Mouse (Mus musculus) midbrain, embryonic 14.5 days (tissue): ENCODE measurements around the gene Csnk1g1. TPM values are rescaled to one million over a fixed set of nuclear protein-coding genes. Genes with fewer than 3 reads are reported as not detected.

Experiments
- ATAC-seq: fragments of 200-750 bp; cut with Nextera tagmentation; 2 replicates; pipeline ENCODE4 v1.8.0; 2017; ENCODE audit warnings: moderate number of reproducible peaks, moderate library complexity; ENCODE audit not compliant: low FRiP score, low TSS enrichment
- DNase-seq: peaks from one replicate; pipeline ENCODE4 v3.0.0-alpha.2; 2015
- H3K27ac ChIP-seq: fragments of 300-500 bp; sonication (generic); replicated peaks from 2 replicates; pipeline ENCODE4 v1.5.1; 2014; ENCODE audit warnings: mild to moderate bottlenecking, low read depth, low read length, moderate library complexity
- H3K27me3 ChIP-seq: fragments of 300-500 bp; sonication (generic); 2 replicates; pipeline ENCODE4 v1.6.1; 2014; ENCODE audit warnings: low read length, control low read depth, mixed read lengths; ENCODE audit not compliant: control insufficient read depth, insufficient read depth
- H3K36me3 ChIP-seq: fragments of 300-500 bp; sonication (generic); 2 replicates; pipeline ENCODE4 v1.6.1; 2014; ENCODE audit warnings: low read length, control low read depth; ENCODE audit not compliant: control insufficient read depth, insufficient read depth
- H3K4me1 ChIP-seq: fragments of 300-500 bp; sonication (generic); 2 replicates; pipeline ENCODE4 v1.6.1; 2014; ENCODE audit warnings: mild to moderate bottlenecking, antibody characterized with exemption, low read length, control low read depth; ENCODE audit not compliant: control insufficient read depth, insufficient read depth
- H3K4me2 ChIP-seq: fragments of 300-500 bp; sonication (generic); 2 replicates; pipeline ENCODE4 v1.6.1; 2014; ENCODE audit warnings: mild to moderate bottlenecking, low read length, moderate library complexity
- H3K4me3 ChIP-seq: fragments of 300-500 bp; sonication (generic); replicated peaks from 2 replicates; pipeline ENCODE4 v1.5.1; 2014; ENCODE audit warnings: low read depth, low read length
- H3K9ac ChIP-seq: fragments of 300-500 bp; sonication (generic); replicated peaks from 2 replicates; pipeline ENCODE4 v1.6.1; 2014; ENCODE audit warnings: mild to moderate bottlenecking, low read length, moderate library complexity
- H3K9me3 ChIP-seq: fragments of 300-500 bp; sonication (generic); 2 replicates; pipeline ENCODE4 v1.6.1; 2016; ENCODE audit warnings: low read length, control low read depth, mixed read lengths; ENCODE audit not compliant: control insufficient read depth
- WGBS: fragments of 180-500 bp; shearing (Covaris S2); extraction: QIAGEN DNeasy Blood & Tissue Kit; methylation state at CpG from one replicate; pipeline ENCODE4 v1.1.7; 2014; 5-methylcytosine and 5-hydroxymethylcytosine counted together
- polyA plus RNA-seq: library from polyadenylated mRNA; unstranded; fragments of >200 nt; fragmentation: Nextera tagmentation; extraction: Ambion mirVana; gene quantifications from 2 replicates; pipeline ENCODE4 v1.2.1, GENCODE M21; 2014

Gene Csnk1g1
- polyA plus RNA-seq, 1 experiment from 2014 or later = 29.9 TPM

GRCm38 (mm10) chr9:66068056-66068455 lies 159.3 kb downstream of the Csnk1g1 start:
- no peak for ATAC-seq
- Histone ChIP-seq H3K27ac (no peak overlapping the region), H3K4me1 (peaks cover 11% of the 10 kb centered on the region), H3K4me3 (no peak overlapping the region), H3K4me2 (no peak overlapping the region), H3K27me3 (peaks cover 30% of the 10 kb centered on the region), H3K9ac (no peak overlapping the region), H3K9me3 (no peaks in the 10 kb centered on the region), H3K36me3 (peaks cover 41% of the 10 kb centered on the region)
- no peak for DNase-seq
- 57% methylated on average over 4 of the region's 4 CpGs for WGBS

DNA sequence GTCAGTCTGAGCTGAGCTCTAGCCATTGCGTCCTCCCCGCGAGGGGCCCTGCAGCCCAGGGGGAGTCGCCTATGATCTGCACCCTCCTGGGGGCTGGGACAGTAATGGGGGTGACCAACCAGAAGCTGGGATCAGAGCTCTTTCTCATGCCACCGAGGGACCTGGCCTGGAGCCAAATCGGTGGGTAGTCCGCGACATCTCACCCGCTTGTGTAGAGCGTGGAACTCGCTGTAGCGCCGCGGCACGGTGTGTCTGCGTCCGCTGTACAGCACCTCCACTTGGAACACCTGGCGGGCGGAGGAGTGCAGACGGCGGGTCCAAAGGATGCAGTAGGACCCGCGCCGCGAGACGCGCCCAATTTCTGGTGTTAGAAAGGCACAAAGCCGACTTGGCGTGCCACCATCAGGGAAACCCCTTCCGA lies 160.3 kb downstream of the Csnk1g1 start:
- H3K36me3 ChIP-seq = peaks cover 31% of the 10 kb centered on the region
- ATAC-seq (peak; percentile 58; the same call in 1 of the 2 replicates), DNase-seq (peak; percentile 73)
- peaks cover 11% of the 10 kb centered on the region for H3K4me1 ChIP-seq
- peaks cover 30% of the 10 kb centered on the region for H3K27me3 ChIP-seq
- H3K9me3 ChIP-seq = no peaks in the 10 kb centered on the region
- H3K4me2 ChIP-seq = peak overlapping the region; percentile 84
- H3K27ac ChIP-seq = no peak overlapping the region
- peak overlapping the region; percentile 59 for H3K9ac ChIP-seq
- WGBS = 1% methylated on average over 30 of the region's 30 CpGs
- peak overlapping the region; percentile 49 for H3K4me3 ChIP-seq

GRCm38 (mm10) chr9:66069583-66069982 lies 160.9 kb downstream of the Csnk1g1 start, which contains the start of gene Snx22:
TSS of gene Snx22 (minus strand) at chr9:66069719.
- Histone ChIP-seq H3K9ac (peak within 1 kb of the TSS; percentile 59), H3K4me2 (peak within 1 kb of the TSS; percentile 84), H3K4me1 (peaks cover 11% of the 10 kb centered on the region), H3K36me3 (peaks cover 26% of the 10 kb centered on the region), H3K9me3 (no peaks in the 10 kb centered on the region), H3K4me3 (peak within 1 kb of the TSS; percentile 49), H3K27ac (no peak within 1 kb of the TSS), H3K27me3 (peaks cover 30% of the 10 kb centered on the region)
- DNase-seq (peak; percentile 81), ATAC-seq (peak; percentile 80)
- WGBS = under 1% methylated on average over 22 of the region's 22 CpGs

DNA sequence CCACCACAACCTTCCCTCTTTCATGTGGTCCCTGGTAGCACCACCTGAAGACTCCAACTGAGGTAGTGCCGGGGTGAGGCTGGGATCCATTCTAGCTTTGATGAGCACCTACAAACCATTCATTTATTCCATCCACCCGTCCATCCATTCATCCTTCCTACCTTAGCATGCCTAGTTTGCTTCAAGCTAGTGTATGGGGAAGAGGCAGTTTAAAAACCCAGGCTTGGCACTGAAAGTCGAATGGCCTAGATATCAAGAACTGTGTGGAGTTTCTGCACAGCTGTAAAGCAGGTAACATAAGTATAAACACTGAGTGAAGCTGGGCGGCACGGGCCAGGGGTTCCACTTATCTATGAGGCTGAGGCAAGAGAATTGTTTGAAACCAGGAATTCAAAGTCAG lies 161.4 kb downstream of the Csnk1g1 start:
- peaks cover 30% of the 10 kb centered on the region for H3K27me3 ChIP-seq
- peaks cover 24% of the 10 kb centered on the region for H3K36me3 ChIP-seq
- DNase-seq (no peak), ATAC-seq (no peak)
- no peak overlapping the region for H3K4me2 ChIP-seq
- H3K9me3 ChIP-seq = no peaks in the 10 kb centered on the region
- H3K4me1 ChIP-seq = peaks cover 11% of the 10 kb centered on the region
- 89% methylated on average over 5 of the region's 5 CpGs for WGBS
- no peak overlapping the region for H3K27ac ChIP-seq
- H3K9ac ChIP-seq = no peak overlapping the region
- H3K4me3 ChIP-seq = no peak overlapping the region

GRCm38 (mm10) chr9:66072754-66073153 lies 164.0 kb downstream of the Csnk1g1 start:
- no peak for DNase-seq
- no peak for ATAC-seq
- Histone ChIP-seq H3K4me3 (no peak overlapping the region), H3K9me3 (no peaks in the 10 kb centered on the region), H3K27ac (no peak overlapping the region), H3K4me1 (peaks cover 11% of the 10 kb centered on the region), H3K9ac (no peak overlapping the region), H3K27me3 (peaks cover 24% of the 10 kb centered on the region; the same call in 1 of the 2 replicates), H3K4me2 (no peak overlapping the region), H3K36me3 (no peaks in the 10 kb centered on the region; the same call in 1 of the 2 replicates)
- WGBS = 85% methylated on average over 7 of the region's 7 CpGs

- Histone ChIP-seq H3K27me3 (no peaks in the 10 kb centered on the region), H3K9me3 (no peaks in the 10 kb centered on the region), H3K4me2 (peak overlapping the region; percentile 34), H3K4me3 (no peak overlapping the region), H3K4me1 (no peaks in the 10 kb centered on the region), H3K27ac (no peak overlapping the region), H3K9ac (peak overlapping the region; percentile 24), H3K36me3 (no peaks in the 10 kb centered on the region)
- 75% methylated on average over 3 of the region's 3 CpGs for WGBS
- no peak for DNase-seq
- ATAC-seq = no peak
Measured at GRCm38 (mm10) chr9:66078072-66078471, 169.3 kb downstream of the Csnk1g1 start.

DNA sequence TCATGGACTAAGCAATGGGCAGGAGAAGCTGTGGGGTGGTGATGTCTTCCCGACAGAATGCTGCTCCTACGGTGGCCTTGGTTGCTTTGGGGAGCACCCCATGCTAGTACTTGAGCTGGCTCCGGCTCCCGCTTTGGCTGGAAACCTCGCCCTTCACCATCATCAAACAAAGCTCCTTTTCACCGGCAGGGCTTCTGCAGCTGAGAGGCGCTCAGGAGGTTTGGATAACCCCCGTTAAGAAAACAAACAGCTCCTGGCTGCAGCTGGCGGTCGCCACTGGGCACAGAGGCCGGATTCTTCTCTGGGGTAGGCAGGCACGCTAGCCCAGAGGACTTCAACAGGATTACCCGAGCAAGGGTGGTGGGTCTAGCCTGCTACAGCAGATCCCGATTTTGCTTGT lies 169.8 kb downstream of the Csnk1g1 start:
- DNase-seq = peak; percentile 54
- peak overlapping the region; percentile 34 for H3K4me2 ChIP-seq

DNA sequence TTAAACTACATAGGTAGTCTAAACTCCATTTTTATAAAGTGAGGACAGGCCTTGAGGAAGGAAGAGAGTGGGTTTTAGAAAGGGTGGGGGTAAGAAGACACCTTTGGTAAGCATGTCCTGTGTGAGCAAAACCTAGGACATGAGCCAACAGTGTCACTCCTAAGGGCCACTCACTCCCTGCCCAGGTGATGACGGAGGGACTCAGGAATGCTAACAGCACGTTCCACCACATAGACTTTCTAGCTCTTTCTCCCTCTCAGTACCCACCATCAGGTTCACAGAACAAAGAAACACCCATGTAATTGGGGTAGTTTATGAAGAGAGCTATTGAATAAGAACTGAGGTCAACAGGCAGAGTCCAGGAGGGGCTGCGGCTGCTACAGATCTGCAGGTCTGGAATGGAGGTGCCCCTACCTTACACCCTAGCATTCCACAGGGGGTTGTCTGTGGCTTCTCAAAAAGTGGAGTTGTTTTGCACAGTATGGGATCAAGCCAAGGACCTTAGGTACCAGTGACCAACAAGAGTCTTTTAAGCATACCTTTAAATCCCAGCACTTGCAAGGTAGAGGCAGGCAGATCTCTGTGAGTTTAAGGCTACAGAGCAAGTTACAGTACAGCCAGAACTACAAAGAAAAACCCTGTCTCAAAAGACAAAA lies 172.2 kb downstream of the Csnk1g1 start:
- Histone ChIP-seq H3K4me2 (no peak overlapping the region), H3K27me3 (no peaks in the 10 kb centered on the region), H3K9me3 (no peaks in the 10 kb centered on the region), H3K27ac (no peak overlapping the region), H3K9ac (no peak overlapping the region), H3K4me3 (no peak overlapping the region), H3K4me1 (no peaks in the 10 kb centered on the region), H3K36me3 (no peaks in the 10 kb centered on the region)
- WGBS = 78% methylated on average over 3 of the region's 3 CpGs
- no peak for DNase-seq
- ATAC-seq = no peak

More for the DNA sequence above, 169.8 kb downstream of the Csnk1g1 start:
- no peaks in the 10 kb centered on the region for H3K4me1 ChIP-seq
- no peaks in the 10 kb centered on the region for H3K36me3 ChIP-seq
- ATAC-seq = no peak
- no peak overlapping the region for H3K4me3 ChIP-seq
- H3K27me3 ChIP-seq = no peaks in the 10 kb centered on the region
- WGBS = 10% methylated on average over 14 of the region's 14 CpGs
- no peak overlapping the region; the same call in 1 of the 2 replicates for H3K27ac ChIP-seq
- peak overlapping the region; percentile 24 for H3K9ac ChIP-seq
- H3K9me3 ChIP-seq = no peaks in the 10 kb centered on the region

- ATAC-seq = no peak
- 82% methylated on average over 4 of the region's 4 CpGs for WGBS
- peaks cover 2% of the 10 kb centered on the region for H3K36me3 ChIP-seq
Measured at GRCm38 (mm10) chr9:66081999-66082398, 173.3 kb downstream of the Csnk1g1 start.

More at GRCm38 (mm10) chr9:66081999-66082398, 173.3 kb downstream of the Csnk1g1 start:
- DNase-seq = no peak
- Histone ChIP-seq H3K27ac (no peak overlapping the region), H3K9ac (no peak overlapping the region), H3K4me3 (no peak overlapping the region), H3K4me1 (no peaks in the 10 kb centered on the region), H3K4me2 (no peak overlapping the region), H3K9me3 (no peaks in the 10 kb centered on the region), H3K27me3 (no peaks in the 10 kb centered on the region)
